Mouse (Mus musculus): ENCODE measurements at regions not wholly inside any gene's neighbourhood (a gene's known extent, or its start where the extent isn't known, plus 50 kb on each side); places are given as distances from the start of the nearest gene placed in this dataset.

GRCm38 (mm10) chr15:51657621-51658020 lies 2227.1 kb upstream of the Gm7489 start:
- TF ChIP-seq CTCF (conservative IDR thresholded peaks at IDR 0.05; ENCODE audit: insufficient read depth, insufficient read length, low read depth, low read length) (no peak), POLR2A (IDR thresholded peaks at IDR 0.05; ENCODE audit: low read depth, low read length) (no peak)
